Mouse (Mus musculus): ENCODE results near the gene Aipl1.

Aipl1 gene

GRCm38 (mm10) chr11:72037409-72037808, at the start of gene Aipl1:
Aipl1 (minus strand) TSS chr11:72037509.
- no peak for DNase-seq (ENCODE audit: low read depth)

- no peak for DNase-seq (ENCODE audit: low read depth)
Measured at GRCm38 (mm10) chr11:72086251-72087046, 49.1 kb upstream of the Aipl1 start.

GRCm38 (mm10) chr11:72084337-72084736, 47.0 kb upstream of the Aipl1 start:
- DNase-seq (ENCODE audit: low read depth): no peak

- DNase-seq (ENCODE audit: low read depth): no peak
Measured at GRCm38 (mm10) chr11:72082601-72083000, 45.3 kb upstream of the Aipl1 start.

GRCm38 (mm10) chr11:72080461-72080860, 43.2 kb upstream of the Aipl1 start:
- no peak for DNase-seq (ENCODE audit: low read depth)

GRCm38 (mm10) chr11:72078647-72079046, 41.3 kb upstream of the Aipl1 start:
- no peak for DNase-seq (ENCODE audit: low read depth)

GRCm38 (mm10) chr11:72078056-72078455, 40.7 kb upstream of the Aipl1 start:
- no peak for DNase-seq (ENCODE audit: low read depth)

GRCm38 (mm10) chr11:72074230-72074629, 36.9 kb upstream of the Aipl1 start:
- no peak for DNase-seq (ENCODE audit: low read depth)

GRCm38 (mm10) chr11:72072331-72072905, 35.1 kb upstream of the Aipl1 start:
- no peak for DNase-seq (ENCODE audit: low read depth)

GRCm38 (mm10) chr11:72070733-72071132, 33.4 kb upstream of the Aipl1 start:
- no peak for DNase-seq (ENCODE audit: low read depth)

GRCm38 (mm10) chr11:72068026-72068425, 30.7 kb upstream of the Aipl1 start:
- DNase-seq (ENCODE audit: low read depth): no peak

- DNase-seq (ENCODE audit: low read depth): no peak
Measured at GRCm38 (mm10) chr11:72067326-72067725, 30.0 kb upstream of the Aipl1 start.

GRCm38 (mm10) chr11:72066330-72066729, 29.0 kb upstream of the Aipl1 start:
- peak; percentile 11 for DNase-seq (ENCODE audit: low read depth)

GRCm38 (mm10) chr11:72065103-72065502, 27.8 kb upstream of the Aipl1 start:
- DNase-seq (ENCODE audit: low read depth): no peak

GRCm38 (mm10) chr11:72064414-72064813, 27.1 kb upstream of the Aipl1 start:
- no peak for DNase-seq (ENCODE audit: low read depth)

- DNase-seq (ENCODE audit: low read depth): no peak
Measured at GRCm38 (mm10) chr11:72061093-72061620, 23.8 kb upstream of the Aipl1 start.

GRCm38 (mm10) chr11:72060416-72060815, 23.1 kb upstream of the Aipl1 start:
- DNase-seq (ENCODE audit: low read depth): no peak

GRCm38 (mm10) chr11:72057166-72057565, 19.9 kb upstream of the Aipl1 start:
- DNase-seq (ENCODE audit: low read depth): no peak

GRCm38 (mm10) chr11:72055176-72055575, 17.9 kb upstream of the Aipl1 start:
- DNase-seq (ENCODE audit: low read depth): no peak

- DNase-seq (ENCODE audit: low read depth): peak; percentile 44
Measured at GRCm38 (mm10) chr11:72052636-72053035, 15.3 kb upstream of the Aipl1 start.

- DNase-seq (ENCODE audit: low read depth): no peak
Measured at GRCm38 (mm10) chr11:72052221-72052620, 14.9 kb upstream of the Aipl1 start.

GRCm38 (mm10) chr11:72050895-72051858, 13.9 kb upstream of the Aipl1 start:
- DNase-seq (ENCODE audit: low read depth): no peak

Measured in c-Kit-positive CD71-positive TER-119-negative erythroid progenitor cells, embryonic 14.5 days (primary cell).